Mouse (Mus musculus): ENCODE measurements around the gene Bsnd.

The Bsnd gene

GRCm38 (mm10) chr4:106492116-106492515 is at the start of gene Bsnd:
Gene Bsnd, minus strand, starts transcription at chr4:106492283.
- DNase-seq (ENCODE audit: low spot score) = no peak

GRCm38 (mm10) chr4:106541491-106541890 is 49.4 kb upstream of the Bsnd start:
- DNase-seq (ENCODE audit: low spot score) = no peak

- no peak for DNase-seq (ENCODE audit: low spot score)
Observed at GRCm38 (mm10) chr4:106539756-106540155, 47.7 kb upstream of the Bsnd start.

GRCm38 (mm10) chr4:106534256-106534655 is 42.2 kb upstream of the Bsnd start:
- no peak for DNase-seq (ENCODE audit: low spot score)

- no peak for DNase-seq (ENCODE audit: low spot score)
Observed at GRCm38 (mm10) chr4:106533421-106534080, 41.5 kb upstream of the Bsnd start.

GRCm38 (mm10) chr4:106530113-106530482 is 38.0 kb upstream of the Bsnd start:
- no peak for DNase-seq (ENCODE audit: low spot score)

- peak; percentile 90 for DNase-seq (ENCODE audit: low spot score)
Observed at GRCm38 (mm10) chr4:106529375-106530112, 37.5 kb upstream of the Bsnd start.

- DNase-seq (ENCODE audit: low spot score) = peak; percentile 21
Observed at GRCm38 (mm10) chr4:106527856-106528547, 35.9 kb upstream of the Bsnd start.

- no peak for DNase-seq (ENCODE audit: low spot score)
Observed at GRCm38 (mm10) chr4:106525001-106525400, 32.9 kb upstream of the Bsnd start.

GRCm38 (mm10) chr4:106524131-106524530 is 32.0 kb upstream of the Bsnd start:
- DNase-seq (ENCODE audit: low spot score) = no peak

GRCm38 (mm10) chr4:106522547-106522946 is 30.5 kb upstream of the Bsnd start:
- no peak for DNase-seq (ENCODE audit: low spot score)

- DNase-seq (ENCODE audit: low spot score) = no peak
Observed at GRCm38 (mm10) chr4:106514606-106515005, 22.5 kb upstream of the Bsnd start.

- no peak for DNase-seq (ENCODE audit: low spot score)
Observed at GRCm38 (mm10) chr4:106509888-106510287, 17.8 kb upstream of the Bsnd start.

GRCm38 (mm10) chr4:106505453-106506058 is 13.5 kb upstream of the Bsnd start:
- DNase-seq (ENCODE audit: low spot score) = no peak

GRCm38 (mm10) chr4:106503578-106503977 is 11.5 kb upstream of the Bsnd start:
- DNase-seq (ENCODE audit: low spot score) = no peak

GRCm38 (mm10) chr4:106500066-106500465 is 8.0 kb upstream of the Bsnd start:
- peak; percentile 23 for DNase-seq (ENCODE audit: low spot score)

GRCm38 (mm10) chr4:106498471-106498844 is 6.4 kb upstream of the Bsnd start:
- DNase-seq (ENCODE audit: low spot score) = no peak

- DNase-seq (ENCODE audit: low spot score) = no peak
Observed at GRCm38 (mm10) chr4:106497776-106498470, 5.8 kb upstream of the Bsnd start.

GRCm38 (mm10) chr4:106496833-106497232 is 4.8 kb upstream of the Bsnd start:
- no peak for DNase-seq (ENCODE audit: low spot score)

- no peak for DNase-seq (ENCODE audit: low spot score)
Observed at GRCm38 (mm10) chr4:106493639-106494038, 1.6 kb upstream of the Bsnd start.

GRCm38 (mm10) chr4:106490620-106491019 is 1.5 kb downstream of the Bsnd start:
- DNase-seq (ENCODE audit: low spot score) = no peak

- DNase-seq (ENCODE audit: low spot score) = no peak
Observed at GRCm38 (mm10) chr4:106483831-106484230, 8.3 kb downstream of the Bsnd start.

All from left cerebral cortex, adult 11 months (tissue).